Mouse (Mus musculus) embryo, embryonic 11.5 days (tissue): ENCODE results near the gene Cfap58.

Experiments
- DNase-seq: peaks from one replicate; pipeline ENCODE4 v3.0.0-alpha.2; 2012; ENCODE audit warnings: low read depth, low spot score

The Cfap58 gene

DNA sequence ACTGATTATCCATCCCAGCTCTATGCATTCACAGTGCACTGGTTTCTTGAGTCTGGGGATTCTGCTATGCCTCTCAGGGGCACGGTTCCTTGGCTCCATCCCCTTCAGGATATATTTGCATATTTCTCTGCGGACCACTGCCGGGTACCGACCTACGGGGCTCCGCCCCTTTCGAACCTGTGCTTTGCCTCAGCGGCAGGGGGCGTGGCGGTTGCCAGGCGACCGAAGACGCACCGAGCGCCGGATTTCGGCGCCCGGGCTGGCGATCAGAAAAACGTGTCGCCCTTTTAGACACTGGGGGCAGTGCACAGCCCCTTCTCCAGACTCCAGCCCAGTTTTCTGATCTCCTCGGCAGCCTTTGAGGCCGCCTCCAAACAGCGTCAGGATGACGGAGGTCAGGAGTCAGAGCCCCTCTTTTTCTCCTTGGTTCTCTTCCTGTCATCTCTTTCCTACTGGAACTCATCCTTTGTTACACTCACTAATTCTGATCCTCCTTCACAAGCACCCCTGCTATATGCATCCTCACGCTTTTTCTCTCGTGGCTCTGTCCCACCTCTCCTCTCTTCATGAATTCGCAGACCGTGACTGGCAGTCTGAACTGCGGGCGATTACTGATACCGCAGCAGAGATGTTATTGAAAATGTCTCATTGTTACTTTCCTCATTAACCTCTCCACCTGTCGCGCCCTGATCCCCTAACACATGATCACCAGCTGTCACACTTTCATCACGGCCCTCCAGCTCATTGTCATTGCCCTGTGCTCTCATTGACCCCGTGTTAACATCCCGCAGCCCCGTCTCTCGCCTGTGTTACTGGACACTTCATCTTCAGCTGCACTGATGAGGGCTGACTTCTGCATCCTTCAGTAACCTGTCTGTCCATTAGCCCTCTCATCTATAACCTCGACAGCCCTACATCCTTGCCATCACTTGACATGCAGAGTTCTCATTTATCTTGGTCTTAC lies at the start of gene Cfap58:
Cfap58 (plus strand) TSS at position 233 of the 964 bp plus-strand sequence.
- DNase-seq, result peak; percentile 66

DNA sequence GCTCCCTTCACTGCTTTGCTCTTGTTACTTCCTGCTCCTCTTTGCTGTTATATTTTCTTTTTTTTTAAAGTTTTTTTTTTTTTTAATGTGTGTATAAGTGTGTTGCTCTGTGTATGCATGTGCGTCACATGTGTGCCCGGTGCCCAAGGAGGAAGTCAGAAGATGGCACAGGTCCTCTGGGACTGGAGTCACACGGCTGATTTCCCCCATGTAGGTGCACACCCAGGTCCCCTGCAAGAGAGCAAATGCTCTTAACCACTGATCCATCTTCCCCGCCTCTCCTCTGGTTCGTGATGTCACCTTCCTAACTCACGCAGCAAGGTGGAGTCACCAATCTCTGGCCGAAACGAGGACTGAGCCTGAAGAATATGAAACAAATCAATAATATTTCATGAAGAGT lies 49.4 kb upstream of the Cfap58 start:
- no peak for DNase-seq

DNA sequence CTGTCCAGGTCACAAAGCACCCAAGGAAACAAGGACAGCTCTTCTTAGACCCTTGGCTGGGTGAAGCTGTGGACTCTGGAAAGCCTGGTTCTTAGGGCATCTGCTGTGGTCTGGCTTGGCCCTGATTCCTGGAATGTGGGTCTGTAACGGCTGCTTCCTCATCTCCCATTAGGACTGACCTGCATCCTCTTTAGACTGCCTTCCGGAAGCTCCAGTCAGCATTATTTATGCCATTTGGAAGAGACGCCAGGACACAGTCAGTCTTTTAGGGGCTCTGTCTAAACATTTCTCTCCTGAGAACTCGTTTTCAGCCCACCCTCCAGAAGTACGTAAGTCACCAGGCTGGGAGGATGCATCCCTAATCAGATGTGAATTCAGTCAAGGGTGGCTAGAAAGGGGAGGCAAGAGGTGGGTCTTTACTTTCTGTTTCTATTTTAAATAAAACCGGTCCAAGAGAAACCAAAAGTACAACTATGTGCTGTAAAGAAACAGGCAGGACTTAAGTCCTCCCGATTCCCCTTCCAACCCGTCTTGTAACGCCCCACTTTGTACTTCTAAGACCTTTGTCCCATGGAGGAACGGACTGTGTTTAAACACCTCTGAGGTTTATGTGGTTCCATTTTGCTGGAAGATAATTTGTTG lies 46.9 kb upstream of the Cfap58 start:
- no peak for DNase-seq

DNA sequence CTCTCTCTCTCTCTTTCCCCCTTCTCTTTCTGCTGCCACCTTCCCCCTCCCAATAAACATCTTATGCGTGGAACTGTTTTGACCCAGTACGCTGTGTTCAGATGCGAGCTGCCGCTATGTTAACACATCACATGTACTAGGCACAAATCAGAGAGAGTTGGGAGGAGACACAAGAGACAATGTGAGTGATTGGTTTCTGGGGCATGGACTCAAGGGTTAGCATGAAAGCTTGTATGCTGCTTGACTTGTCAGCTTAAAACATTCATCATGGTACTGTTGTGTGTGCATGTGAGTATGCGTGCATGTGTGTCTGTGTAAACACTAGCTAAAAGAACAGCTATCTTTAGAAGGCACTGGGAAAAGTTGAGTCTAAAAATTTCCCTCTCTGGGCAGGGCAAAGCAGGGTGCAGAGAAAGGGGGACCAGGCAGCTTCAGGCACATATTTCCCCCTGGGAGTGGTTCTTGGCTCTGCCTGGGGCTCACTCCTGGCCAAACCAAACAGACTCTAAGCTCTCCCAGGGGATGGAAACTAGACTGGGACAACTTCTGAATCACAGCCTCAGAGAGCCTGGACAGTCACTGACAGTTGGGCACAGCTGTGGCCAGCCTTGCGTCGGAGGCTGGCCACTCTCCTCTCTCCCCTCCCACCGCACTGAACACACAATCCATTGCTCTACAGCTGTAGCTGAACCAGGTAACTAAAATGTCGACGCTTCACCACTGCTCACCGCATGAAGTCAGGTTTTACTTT lies 45.7 kb upstream of the Cfap58 start:
- DNase-seq, result no peak

DNA sequence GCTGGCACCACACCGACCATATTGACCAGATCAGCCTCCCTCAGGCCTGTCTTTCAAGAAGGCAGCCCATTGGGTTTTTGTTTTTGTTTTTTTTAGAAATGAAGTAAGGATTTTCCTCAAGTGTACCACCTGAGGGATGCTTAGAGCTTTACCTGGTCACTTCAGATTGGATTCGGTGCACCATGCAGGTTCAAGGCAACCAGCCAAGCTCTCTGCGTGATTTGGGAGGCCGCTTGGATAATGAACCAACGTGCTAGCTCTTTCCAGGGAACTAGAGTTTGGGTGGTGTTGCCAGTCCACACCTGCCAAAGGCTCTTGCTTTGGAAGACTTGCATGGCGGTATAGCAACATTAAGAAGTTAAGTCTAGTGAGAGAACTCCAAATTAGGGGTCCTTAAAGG lies 44.4 kb upstream of the Cfap58 start:
- no peak for DNase-seq

DNA sequence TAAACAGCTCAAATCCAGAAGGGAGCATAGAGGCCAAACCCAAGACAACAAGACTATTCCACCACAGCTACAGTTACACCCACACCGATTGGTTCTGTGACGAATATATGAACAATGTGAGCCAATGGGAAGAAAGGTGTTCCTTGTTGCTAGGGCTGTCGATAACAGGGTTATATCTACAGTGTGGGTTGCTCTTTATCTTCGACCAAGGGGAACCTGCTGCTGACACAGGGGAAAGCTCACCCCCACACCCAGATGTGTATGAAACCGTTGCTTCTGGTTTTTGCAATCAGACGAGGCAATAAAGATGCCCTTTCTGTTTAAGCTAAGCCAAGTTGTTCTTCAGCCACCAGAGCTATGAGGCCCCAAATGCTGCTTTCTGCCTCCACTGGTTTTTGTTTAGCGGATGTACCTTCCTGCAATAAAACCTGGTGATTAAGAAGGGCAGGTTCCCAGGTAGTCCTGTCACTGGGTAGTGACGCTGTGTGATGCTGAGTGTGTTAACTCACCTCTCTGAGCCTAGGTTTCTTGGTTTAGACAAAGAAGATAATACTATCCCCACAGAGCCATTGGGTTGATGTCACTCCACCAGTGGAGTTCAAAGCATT lies 38.9 kb upstream of the Cfap58 start:
- no peak for DNase-seq

DNA sequence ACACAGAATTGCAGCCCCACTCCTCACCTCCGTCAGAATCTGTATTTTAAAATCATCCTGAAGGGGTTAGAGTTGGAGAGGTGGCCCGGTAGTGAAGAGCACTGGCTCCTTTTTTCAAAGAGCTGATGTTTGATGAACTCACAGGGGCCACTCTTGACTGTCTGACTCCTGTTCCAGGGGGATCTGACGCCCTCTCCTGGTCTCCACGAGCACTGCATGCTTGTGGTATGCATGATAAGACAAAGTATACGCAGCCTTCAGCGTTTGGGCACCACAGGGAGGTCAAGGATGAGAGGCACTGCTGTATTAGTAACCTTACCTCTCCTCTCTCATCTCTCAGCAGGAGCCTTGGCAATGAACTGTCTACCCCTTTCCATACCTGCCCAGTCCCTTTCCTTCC lies 37.5 kb upstream of the Cfap58 start:
- DNase-seq, result no peak

DNA sequence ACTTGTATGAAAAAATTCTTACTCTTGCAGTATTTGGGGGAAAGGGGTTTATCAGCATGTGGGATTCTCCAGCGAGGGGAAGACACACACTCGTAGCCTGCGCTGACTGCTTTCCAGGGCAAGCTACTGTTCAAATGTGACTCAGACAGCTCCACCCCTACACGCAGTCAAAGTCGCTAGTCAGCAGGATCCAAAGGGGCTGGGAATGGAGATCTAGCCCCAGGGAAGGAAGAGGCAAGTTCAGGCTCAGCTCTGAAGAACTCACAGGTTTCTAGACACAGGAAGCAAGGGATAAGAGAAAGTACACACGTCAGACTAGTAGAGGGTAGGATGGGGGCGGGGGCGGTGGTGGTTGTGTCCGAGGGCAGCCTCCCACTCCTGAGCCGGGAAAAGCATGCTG lies 36.9 kb upstream of the Cfap58 start:
- no peak for DNase-seq

DNA sequence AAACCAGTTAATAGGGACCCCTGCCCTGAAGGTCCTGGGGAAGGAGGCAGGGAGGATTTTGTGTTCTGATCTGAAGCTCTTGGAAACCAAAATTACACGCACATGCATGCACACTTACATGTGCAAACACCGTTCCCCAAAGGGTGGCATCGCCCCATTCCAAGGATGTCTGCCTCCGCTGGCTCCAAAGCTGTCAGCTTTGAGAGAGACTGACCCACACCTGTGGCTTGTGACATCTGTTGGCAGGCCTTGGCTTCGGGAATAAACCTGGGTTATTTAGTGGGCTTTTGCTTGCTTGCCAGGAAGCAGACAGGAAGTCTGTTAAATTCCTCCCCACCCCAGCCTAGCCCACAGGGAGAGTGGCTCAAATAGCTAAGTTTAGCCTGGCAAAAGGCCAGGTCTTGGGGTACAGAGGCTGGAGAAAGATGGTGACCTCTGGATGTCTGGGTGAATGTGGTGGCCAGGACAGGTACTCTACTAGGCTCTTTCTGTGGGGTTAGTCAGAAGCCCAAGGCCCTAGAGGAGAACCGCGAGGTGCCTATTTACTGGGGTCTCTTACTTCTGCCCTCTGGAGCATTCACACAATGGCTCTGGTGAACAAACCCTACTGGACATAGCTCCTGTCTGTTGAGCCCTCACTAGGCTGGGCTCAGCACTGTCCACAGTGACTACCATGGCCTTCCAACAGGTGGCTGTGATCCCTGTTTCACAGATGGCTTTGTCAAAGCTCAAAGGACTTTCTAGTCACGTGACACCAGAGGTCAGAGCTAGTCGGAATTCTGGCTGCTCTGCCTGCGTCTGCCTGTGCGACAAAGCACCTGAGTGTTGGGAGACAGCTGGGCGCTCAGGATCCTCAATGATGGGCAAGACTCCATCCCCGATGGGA lies 34.9 kb upstream of the Cfap58 start:
- no peak for DNase-seq

DNA sequence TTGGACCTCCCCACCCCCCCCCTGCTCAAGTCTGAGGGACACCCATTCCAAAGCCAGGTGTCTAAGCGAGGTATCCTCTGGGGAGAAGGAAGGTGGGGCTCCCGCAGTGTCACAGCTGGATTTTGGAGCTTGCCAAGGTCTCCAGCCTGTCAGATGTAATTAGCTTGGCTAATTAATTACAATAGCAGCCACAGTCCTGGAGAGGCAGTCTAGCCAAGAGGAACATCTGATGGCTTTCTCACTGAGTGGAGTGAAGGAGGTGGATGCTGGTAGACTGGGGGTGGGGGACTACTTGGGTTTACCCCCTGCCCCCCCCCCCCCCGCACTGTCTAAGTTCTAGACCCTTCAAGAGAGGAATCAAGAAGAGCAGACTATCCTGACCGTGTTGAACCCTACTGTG lies 33.8 kb upstream of the Cfap58 start:
- no peak for DNase-seq

DNA sequence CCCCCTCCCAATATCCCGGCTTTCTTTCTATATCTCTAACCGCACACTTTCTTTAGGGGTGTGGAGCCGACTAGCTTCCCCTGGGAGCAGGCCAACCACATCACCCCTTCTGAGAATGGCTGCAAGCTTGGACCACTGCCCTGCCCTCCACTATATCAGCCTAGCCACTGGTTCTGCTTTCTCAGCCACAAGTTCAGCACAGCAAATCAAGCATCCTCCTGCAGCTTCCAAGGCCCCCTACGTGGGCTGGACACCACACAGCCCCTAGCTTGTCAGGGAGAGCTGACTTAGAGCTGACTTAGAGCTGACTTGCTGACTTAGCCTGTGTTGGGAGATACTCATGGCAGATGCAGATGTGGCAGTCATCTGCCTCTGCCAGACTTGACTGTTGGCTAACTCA lies 32.4 kb upstream of the Cfap58 start:
- no peak for DNase-seq

DNA sequence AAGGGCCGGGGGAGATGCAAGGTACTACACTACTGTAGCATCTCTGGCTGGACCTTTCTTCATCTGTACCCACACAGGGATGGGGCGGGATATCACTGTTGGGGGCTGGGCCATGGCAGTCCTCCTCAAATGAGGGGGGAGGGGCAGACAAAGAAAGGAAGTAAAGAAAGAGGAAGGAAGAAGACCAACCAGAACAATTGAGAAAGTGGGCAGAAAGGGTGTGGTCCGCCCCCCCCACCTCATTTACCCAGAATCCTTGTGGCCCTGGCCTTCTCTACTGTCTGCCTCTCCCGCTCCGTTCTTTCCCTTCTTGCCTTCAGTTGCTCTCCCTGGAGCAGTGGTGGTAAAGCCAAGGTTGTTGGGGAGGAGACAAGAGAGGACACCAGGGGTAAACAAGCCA lies 31.9 kb upstream of the Cfap58 start:
- no peak for DNase-seq

DNA sequence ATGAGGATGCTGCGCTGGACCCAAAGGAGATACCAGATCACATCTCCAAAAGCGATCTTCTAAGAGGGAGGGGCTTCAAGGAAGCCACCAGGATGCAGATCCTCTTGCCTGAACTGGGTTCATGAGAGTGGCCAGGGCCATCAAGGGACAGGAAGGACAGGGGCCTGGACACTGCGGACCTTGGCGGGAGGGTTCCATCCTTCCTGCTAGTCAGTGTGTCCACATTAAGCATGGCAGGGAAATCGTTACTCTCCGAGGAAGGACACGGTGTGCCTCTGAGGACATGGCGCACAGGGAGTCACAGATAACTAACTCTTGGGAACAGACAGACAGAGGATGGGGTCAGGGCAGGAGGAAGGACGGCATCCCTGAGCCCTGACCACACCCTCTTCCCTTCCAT lies 29.9 kb upstream of the Cfap58 start:
- no peak for DNase-seq

DNA sequence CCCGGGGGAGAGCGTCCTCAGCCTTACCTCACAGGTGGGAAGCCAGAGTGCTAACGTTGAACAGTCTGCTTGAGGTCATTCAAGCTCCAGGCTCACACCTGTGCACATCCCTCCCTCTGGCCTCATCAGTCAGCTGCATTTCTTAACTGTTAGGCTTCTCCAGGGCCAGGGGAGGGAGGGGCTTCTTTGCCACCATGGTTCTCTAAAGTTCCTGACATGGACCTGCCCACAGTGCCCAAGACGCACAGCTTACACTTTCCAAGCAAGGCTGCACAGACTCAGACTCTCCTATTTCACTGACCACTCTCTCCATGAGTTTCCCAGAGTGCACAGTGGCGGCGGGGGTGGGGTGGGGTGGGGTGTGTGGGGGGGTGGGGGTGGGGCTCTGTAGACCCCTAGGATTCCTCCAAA lies 28.5 kb upstream of the Cfap58 start:
- DNase-seq, result no peak

DNA sequence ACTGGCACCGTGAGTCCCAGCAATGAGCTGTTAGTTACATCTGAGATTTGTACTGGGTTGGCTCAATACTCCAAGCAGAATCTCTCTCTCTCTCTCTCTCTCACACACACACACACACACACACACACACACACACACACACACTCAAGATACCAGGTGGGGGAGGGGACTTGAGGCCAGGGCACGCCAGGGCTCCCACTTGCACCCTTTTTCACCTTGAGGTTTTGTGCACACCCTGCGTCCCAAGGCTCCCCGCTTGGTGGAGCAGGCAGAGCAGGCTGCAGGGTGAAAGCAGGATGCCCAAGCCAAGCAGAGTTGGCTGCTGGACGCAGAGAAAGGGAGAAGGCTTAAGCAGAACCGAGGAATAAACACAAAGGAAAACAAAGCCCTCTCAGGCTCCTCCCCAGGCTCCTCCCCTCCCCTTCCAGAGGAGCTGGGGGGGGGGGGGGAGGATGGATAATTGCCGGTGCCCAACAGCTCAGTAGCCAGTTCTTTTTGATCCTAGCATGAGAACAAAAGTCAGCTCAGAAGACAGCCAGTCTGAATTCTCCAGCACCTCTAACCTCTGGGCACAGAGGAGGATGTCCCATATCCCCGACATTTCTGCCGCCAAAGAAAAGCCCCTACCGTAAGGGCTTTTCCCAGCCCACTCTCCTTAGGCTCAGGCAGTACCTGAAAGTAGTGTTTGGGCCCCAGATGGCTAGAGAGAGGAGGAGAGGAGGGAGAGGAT lies 27.9 kb upstream of the Cfap58 start:
- DNase-seq, result no peak

DNA sequence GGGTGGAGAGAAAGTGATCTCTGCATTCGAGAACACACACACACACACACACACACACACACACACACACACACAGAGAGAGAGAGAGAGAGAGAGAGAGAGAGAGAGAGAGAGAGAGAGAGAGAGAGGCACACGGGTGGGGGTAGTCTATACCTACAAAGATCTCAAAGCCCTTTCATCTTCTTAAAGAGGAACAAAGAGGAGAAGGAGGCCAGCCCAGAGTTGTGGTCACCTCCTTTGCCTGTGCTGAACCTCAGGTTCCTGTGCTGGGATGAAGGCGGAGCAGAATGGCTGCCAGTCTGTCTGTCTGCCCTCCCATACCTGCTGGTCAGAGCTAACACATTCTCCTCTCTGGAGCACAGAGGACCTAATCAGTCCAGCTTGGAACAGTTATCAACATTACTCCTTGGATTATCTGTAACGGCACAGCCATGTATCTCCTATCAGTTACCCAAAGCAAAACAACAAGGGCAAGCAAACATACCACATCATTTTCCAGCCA lies 27.3 kb upstream of the Cfap58 start:
- no peak for DNase-seq

DNA sequence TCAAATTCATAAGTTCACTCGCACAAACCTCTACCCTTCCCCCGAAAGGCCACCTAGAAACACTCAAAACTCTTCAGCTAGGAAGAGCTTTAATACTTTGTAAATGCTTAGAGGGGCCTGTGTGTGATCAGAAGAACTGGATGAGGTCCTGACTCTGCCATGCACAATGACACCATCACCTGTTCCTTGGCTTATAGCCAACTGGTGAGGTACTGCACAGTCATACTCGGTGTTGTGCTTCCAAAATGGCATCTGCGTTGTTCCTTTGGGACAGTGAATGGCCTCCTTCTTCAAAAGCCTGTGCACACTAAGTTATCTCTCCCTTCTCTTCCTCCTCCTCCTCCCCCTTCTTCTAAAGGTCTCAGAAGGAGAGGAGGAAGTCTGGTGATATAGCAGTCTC lies 26.7 kb upstream of the Cfap58 start:
- DNase-seq, result no peak

DNA sequence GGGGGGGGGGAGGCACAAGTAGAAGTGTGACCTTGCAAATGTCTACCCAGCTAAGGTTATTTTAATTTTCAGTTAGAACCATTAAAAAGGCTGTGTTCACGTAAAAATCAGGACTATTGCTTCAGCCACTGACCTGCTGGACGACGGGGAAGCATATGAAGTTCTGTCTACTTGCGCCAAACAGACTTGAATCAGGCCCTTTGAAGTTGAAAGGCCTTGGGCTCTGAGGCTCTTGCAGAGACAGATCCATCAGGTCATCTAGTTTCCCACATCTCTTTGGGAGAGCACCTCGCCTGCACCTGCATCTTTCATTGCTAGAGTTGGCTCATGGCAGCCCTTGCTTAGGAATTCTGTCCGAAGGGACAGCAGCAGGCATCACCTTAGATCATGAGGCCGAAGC lies 24.1 kb upstream of the Cfap58 start:
- DNase-seq, result no peak

DNA sequence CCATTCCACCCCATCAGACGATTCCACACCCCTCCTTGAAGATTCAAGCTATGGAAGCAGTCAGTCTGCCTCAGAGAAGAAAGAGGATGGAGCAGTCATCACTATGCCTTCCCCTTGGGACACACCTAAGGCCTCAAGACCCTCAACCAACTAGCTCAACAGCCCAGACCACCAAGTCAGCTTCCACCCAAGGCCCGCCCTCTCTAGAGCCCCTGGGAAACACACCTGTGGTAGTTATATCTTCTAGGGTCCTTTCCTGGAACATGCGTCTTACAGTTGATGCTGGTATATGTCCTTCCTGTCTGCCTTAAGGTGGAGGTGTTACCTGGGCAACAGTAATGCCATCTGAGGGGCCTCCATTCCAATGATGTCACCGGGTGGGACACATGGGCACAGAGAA lies 23.3 kb upstream of the Cfap58 start:
- DNase-seq, result no peak

DNA sequence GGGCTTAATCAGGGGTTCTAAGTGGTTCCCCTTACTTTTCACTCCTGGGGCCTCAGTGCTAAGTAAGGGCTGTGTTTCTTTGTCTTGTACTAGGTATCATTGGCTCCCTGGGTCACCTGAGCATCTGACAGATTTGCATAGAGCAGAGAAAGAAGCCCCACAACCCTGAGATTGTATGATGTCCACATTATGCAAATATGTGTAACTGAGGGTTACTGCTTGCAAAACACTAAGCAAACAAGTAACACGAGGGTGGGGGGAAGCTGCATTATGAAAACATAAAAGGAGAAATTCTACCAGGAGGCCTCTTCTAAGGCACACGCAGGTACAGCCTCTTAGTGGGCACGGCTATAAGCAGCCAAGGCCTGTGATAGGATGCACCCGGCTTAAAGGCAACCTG lies 22.2 kb upstream of the Cfap58 start:
- DNase-seq, result no peak
